Mouse (Mus musculus): Measurements from ENCODE around the gene Abcc8.
"Not testable (repeated sequence)": the region's sequence is repeated elsewhere in the genome, so short reads cannot be mapped to it uniquely, and the experiment has no call there.

The Abcc8 gene

DNA sequence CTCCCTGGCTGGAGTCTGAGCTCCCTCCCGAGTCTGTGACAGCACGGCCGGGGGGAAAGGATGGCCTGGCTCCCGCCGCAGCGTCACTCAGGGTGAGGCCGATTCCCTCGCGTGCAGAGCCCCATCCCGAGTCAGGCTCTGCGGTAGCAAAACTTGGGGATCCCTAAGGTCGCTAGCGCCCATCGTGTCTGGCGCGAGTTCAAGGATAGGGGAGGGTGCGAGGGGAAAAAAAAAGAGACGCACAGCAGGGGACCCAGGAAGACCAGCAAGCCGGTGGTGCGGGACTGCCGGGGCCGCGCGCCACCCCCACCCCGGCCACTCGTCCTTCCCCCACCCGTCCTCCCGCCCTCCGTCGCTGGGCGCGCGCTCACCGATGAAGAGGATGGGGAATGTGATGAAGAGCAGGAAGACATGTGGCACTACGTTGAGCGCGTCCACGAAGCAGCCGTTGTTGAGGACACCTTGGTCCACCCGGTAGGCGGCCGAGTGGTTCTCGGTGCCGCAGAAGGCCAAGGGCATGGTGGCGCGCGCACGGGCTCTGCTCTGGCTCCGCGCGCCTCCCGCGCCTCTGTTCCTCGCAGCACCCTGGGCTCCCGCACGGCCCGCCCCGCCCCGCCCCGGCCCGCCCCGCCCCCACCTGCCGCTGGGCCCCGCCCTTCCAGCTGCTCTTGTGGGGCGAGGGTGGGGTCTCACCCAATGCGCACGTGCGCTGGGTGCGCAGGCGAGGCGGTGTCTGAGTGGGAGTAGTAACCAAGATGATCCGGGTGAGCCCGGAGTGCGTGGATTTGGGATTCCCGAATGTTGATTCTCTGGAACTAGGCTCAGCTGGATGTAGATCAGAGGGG lies at the start of gene Abcc8:
TSS of gene Abcc8 (minus strand) at position 603 of the 845 bp plus-strand sequence.
- DNase-seq: no peak

- no peak for DNase-seq
These were observed 47.1 kb upstream of the Abcc8 start for GRCm38 (mm10) chr7:46226936-46227335.

GRCm38 (mm10) chr7:46226253-46226652 lies 46.4 kb upstream of the Abcc8 start:
- DNase-seq: peak; percentile 43

- DNase-seq: no peak
These were observed 40.8 kb upstream of the Abcc8 start for GRCm38 (mm10) chr7:46220591-46221129.

- no peak for DNase-seq
These were observed 38.6 kb upstream of the Abcc8 start for GRCm38 (mm10) chr7:46218415-46218814.

- DNase-seq: no peak
These were observed 36.6 kb upstream of the Abcc8 start for GRCm38 (mm10) chr7:46216481-46216880.

GRCm38 (mm10) chr7:46210276-46210675 lies 30.4 kb upstream of the Abcc8 start:
- no peak for DNase-seq

GRCm38 (mm10) chr7:46208131-46208530 lies 28.3 kb upstream of the Abcc8 start:
- no peak for DNase-seq

DNA sequence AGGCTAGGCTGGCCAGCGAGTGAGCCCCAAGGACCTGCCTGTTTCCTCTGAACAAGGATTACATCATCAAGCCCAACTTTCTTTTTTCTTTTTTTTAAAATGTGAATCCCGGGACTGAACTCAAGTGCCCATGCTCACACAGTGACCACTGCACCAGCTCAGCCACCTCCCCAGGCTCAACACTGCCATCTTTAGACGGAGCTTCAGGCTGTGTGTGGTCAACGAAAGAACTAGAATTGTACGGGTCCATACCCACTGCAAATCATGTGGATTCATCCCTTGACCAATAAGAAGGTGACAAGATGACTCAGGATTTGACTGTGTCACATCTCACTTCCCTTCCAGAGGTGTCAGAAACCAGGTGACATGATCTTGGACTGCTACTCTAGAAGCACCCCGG lies 24.9 kb upstream of the Abcc8 start:
- no peak for DNase-seq

- DNase-seq: peak; percentile 37
These were observed 24.2 kb upstream of the Abcc8 start for GRCm38 (mm10) chr7:46204046-46204471.

- DNase-seq: no peak
These were observed 21.8 kb upstream of the Abcc8 start for GRCm38 (mm10) chr7:46201649-46202048.

DNA sequence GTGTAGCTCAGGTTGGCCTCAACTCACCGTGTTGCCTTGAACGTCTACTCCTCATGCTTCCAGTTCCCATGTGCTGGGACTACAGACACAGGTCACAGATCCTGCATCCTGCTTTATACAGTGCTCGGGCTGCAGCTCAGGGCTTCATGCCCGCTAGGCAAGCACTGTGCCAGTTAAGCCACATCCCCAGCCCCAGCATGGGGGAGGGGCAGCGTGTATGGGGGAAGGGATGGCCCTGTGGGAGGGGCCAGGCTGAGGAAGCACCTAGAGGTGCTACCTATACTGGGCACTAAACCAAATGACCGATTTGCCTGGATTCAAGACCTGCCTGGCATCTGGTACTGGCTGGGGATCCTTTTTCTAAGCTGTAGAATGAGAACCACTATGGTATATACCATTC lies 20.2 kb upstream of the Abcc8 start:
- no peak for DNase-seq

- no peak for DNase-seq
These were observed 15.5 kb upstream of the Abcc8 start for GRCm38 (mm10) chr7:46195356-46195755.

- DNase-seq: no peak
These were observed 4.4 kb upstream of the Abcc8 start for GRCm38 (mm10) chr7:46184232-46184631.

DNA sequence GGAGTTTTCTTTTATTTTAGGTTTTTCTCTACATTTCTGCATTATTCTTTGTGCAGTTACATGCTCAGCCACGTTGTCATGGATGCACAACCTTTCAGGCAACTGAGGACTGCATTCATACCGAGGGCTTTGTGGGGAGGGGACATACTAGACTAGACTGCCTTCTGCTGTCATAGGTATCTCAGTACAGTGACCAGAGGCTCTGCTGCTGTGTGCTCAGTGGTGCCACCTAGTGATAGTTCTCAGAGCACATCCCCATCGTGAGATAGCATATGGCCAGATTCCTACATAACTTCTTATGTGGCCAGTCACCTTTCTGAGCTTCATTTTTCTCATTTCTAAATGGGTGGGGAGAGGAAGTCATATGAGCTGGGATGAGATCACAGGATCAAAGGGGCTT lies 1.8 kb upstream of the Abcc8 start:
- DNase-seq: peak; percentile 59

GRCm38 (mm10) chr7:46168980-46169379 lies 10.9 kb downstream of the Abcc8 start:
- DNase-seq: not testable (repeated sequence)

DNA sequence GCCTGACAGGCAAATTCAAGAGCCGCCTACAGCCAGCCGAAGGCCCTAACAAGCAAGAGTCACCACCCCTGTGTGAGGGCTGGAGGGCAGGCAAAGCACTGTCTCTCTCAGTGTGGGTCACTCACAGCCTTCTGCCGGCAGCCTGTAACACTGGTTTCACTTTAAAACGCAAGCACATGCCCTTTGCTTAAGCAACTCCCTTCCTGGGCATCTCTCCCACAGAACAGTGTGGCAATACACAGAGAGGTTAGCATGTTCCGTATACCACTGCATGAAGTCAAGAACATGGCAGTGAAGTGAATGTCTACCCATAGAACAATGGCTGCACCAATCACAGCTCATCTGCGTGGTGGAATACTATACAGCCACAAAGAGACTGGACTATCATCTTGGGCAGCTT lies 11.4 kb downstream of the Abcc8 start:
- DNase-seq: no peak

- no peak for DNase-seq
These were observed 11.9 kb downstream of the Abcc8 start for GRCm38 (mm10) chr7:46167901-46168300.

- no peak for DNase-seq
These were observed 14.0 kb downstream of the Abcc8 start for GRCm38 (mm10) chr7:46165876-46166275.

DNA sequence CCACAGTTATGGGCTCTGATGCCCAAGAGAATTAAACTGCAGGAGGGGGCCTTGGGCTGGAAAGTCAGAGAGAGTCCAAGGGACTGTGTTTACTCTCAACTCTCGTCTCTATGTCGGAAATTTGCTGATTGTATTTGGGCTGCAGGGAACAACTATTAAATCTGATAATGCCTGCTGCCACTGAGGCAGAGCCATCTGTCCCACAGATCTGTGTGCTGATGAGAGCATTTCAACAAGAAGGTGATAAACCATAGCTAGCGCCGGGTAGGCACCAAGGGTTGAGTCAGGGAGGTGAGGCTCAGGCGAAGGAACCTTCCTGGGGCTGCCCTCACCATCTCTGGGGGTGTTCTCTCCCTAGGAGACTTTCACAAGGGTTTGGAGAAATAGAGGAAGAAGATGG lies 17.1 kb downstream of the Abcc8 start:
- no peak for DNase-seq

DNA sequence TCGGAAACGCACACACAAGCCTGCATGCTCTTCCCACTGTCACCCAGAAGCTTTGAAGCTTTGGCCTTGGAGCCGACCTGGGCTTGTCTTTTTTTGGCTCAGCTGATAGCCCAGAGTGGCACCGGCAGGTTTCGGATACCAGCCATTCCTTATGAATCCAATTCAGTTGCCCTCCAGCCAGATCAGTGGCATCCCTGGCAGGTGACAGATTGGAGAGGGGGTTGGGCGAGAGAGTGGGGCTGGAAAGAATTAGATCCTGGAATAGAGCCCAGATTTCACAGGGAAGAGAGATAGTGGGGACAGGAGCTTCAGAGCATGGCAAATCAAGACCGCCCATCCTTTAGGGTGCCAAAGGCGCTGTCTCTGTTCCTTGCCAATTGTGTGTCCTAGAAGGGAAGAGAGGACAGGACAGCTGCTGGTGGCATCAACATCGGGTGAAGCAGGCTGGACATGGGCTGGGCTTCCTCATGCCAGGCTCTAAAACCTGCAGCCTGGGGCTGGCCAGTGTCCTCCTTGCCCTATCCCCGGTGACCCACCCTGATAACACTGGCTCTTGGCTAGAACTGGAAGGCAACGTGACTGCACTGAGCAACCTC lies 17.6 kb downstream of the Abcc8 start:
- no peak for DNase-seq

DNA sequence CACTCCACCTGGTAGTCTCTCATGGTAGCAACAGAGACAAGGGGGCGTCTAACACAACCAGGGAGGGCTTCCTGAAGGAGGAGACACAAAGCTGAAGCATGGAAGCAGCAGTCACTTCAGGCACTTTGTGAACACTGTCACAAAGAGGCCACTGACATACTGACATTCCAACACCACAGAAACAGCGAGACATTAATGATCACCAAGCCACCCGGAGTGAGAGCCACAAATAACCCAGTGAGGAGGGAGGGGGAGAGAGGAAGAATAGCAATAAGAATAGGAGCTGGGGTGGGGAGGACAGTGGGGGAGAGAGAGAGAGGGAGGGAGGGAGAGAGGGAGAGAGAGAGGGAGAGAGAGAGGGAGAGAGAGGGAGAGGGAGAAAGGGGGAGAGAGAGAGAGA lies 18.2 kb downstream of the Abcc8 start:
- DNase-seq: no peak

DNA sequence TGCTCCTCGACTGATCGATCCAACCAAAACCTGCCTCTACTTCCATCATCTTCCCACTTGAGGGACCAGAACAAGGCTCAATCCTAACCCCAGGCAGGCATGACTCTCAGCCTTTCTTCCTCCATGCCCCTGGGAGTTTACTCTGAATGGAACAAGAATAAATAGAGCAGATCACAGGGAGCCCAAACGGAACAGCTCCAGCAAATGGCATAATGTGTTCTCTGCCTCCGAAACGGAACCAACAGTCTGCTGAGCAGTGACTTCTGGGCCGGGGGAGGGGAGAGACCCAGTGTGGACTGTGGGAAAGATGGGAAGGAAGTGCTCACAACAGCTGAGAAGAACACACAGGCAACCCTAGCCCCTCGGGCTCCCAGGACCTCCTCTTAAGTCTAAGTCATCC lies 22.1 kb downstream of the Abcc8 start:
- no peak for DNase-seq
